Mouse (Mus musculus) monocyte, adult 2 months (primary cell): ENCODE results near the gene Gm973.

Experiments used
- DNase-seq, 2 experiments: peaks; one replicate each; pipeline ENCODE4 v3.0.0; 2022; ENCODE audit warnings: low spot score in 2 of 2, low read depth in 1 of 2

The Gm973 gene

DNA sequence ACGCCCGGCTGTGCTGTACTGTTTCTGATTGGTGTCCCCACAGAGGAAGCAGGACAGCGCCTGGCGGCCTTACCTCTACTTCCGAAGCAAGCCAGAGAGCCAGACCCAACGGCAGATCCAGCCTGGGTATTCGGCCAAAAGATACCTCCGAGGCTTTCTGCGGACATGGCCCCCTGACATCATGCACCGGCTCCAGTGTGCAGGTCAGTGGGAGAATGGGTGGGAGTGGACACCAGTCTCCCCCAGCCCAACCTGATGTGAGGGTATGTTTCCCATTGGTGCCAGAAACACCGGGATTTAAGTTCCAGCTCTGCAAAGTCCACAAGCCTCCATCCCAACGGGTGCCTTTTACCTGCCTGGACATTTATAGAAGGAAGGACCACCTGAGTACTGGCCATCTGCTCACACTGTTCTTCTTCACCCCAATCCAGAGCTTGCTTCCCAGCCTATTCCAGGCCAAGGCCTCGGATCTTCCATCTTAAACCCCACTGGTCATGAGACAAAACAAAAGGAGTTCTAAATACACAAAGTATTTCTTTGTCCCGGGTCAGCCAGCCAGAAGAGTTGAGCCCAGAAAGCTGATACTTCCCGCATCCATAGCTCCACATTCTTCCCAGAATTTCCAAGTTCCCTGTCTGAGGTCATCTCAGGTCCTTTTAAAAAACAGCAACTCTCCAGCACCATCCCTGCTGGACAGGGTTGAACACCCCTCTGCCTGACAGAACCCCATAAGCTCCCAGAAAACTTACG lies 25.4 kb downstream of the Gm973 start:
- DNase-seq = no peak

DNA sequence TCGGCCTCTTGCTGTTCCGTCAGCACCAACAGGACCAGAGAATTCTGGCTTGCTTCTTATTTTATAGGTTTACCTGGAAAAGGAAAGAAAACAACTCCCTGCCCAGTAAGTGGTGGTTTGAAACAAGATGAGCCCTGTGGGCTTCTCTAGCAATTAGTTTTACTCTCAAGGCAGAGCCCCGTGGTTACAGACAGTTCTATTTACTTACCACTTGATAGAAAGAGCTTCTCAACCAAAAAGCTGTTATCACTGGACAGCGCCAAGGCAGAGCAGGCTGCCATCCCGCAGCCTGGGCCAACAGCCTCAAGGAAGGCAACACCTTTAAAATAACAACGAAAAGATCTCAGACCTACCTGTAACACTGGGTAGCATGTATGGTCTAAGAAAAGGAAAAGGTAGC lies 26.2 kb downstream of the Gm973 start:
- no peak for DNase-seq

DNA sequence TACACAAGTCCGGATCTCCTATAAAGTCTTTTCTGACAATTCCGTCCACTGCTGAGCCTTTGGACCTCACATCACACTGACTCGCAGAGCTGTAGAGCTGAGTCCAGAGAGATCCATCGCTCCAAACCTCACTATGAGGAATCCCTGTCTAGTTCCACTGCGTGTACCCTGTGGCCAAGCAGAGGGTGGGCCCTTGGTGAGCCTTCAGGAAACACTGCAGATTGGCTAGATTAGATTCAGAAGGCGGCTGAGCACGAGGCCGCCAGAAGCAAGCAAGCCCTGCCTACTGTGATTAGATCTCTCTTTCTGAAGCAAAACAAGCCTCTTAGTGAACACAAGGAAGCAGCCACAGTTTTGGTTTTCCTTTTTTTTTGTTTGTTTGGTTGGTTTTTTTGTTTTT lies 27.8 kb downstream of the Gm973 start:
- no peak for DNase-seq

DNA sequence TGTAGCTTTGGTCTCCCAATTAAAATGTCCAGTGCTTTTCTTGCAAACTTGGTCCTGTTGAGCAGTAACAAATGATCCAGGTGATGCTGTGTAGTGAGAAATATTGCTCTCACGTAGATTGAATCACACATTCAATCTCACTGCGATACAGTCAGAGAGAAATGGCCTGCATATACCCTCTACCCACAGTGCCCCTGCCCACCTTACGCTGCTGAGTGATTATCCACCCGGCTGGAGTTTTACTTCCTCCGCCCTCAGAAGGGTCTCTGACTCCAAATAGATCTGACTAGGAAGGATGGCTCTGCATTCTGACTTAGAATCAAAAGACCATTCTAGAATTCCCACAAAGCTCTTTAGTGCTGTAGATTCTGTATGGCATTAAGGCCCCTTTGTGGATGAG lies 32.4 kb downstream of the Gm973 start:
- DNase-seq = no peak

DNA sequence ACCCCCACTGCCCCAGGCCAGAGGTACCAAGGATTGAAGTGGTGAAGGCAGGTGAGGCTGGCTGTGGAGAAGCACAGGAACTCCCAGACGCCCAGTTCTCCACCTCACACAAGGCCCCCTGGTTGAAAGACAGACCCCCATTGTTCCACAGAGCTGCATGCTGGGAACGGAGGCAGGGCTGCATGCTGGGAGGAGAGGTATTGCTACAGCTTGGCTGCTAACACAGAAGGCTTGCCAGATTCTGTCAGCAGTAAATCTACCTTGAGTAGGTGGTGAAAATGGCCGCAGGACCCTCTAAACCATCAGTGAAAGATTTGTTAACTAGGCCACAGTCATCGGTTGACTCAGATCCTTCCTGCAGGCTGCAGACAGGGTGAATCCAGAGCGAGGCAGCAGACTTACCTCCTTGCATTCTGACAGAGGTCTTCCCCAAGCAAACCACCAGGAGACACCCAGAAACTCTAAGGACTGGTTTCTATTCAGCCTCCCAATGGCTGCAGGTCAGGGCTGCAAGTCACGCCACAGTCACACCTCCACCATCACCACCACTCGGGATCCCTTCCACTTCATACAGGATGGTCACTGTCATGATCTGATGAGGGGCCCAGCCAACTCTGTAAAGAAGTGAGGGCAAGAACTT lies 33.1 kb downstream of the Gm973 start:
- no peak for DNase-seq

DNA sequence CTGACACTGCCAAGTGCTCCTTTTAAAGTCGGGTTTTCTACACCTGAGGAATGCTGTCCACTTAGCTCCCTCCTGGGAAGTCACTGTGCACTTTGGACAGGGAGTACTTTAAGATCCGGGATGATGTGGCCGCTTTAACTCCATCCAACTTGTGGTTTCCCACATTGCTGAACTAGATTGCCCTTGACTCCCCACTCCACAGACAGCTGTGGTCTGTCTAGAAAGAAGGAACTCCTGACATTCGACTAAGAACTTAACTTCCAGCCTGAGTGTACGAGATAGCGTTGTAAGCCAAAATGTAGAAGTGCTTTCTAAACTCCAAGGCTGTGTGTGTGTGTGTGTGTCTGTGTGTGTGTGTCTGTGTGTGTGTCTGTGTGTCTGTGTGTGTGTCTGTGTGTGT lies 34.2 kb downstream of the Gm973 start:
- no peak for DNase-seq

DNA sequence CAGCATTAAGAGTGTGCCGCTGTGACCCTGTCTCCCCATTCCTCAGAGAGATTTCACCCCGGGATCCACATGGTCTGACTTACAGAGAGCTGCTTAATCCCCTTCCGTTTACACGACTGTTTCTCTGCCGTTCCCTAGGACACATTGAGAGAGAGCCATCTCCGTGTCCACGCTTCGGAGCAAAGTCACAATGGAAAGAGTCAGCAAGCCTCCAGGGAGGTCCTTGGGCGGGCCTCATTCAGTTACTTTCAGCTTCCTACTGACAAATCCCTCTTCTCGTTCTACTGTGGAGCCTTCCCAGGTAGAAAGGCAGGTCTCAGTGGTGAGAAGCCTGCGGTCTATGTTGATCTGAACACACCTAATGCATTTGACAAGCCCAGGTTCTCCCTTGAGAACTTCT lies 34.9 kb downstream of the Gm973 start:
- no peak for DNase-seq

DNA sequence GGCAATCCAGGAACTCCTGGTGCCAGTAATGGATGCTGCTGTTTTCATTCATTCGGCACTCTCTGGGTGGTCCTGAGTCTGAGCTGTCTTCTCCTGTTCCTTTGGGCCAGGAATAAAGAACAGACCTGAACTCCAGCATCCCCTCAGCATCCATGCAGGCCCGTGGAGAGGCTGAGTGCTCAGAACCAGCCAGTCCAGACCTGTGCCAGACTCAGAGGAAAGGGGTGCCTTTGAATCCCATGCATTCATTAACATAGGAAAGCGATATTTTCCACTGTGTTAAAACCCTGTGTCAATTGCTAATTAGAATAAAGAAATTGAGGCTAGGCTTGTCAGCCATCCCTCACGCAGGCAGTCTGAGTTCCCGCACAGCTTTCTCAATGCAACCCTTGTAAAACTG lies 37.6 kb downstream of the Gm973 start:
- DNase-seq = no peak

DNA sequence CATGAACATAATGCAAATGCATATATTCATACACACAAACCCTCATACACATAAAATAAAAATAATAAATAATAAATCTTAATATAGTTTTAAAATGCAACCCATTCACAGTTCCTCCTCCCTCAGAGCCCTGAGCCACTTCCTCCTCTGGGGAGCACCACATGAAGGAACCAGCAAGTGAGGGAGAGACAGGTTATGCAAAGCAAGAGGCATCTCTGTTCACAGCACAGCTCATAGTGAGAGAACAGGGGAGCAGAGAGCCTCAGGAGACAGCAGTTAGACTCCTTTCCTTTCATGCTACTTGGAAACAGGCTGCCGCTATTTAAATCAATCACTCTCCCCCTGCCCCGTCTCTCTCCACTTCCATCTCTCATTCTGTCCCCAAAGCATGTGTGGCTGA lies 47.5 kb downstream of the Gm973 start:
- no peak for DNase-seq

DNA sequence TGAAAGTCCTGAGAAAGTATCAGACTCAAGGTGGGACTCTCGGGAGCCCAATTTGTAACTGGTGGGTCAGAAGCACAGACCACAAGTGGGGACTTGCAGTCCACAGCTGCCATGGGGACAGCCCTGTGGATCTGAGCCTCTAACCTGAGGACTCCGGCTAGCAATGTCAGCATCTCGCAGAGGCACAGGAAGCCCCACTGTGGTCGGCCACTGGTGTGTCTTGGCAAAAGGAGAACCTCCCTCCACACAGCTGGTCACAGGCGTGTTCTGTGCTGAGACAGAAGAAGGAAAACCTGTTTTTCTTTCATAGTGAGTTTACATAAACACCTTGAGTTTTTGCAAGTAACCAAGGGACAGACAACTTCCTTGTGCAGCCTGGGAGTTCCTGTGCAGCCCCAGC lies 49.7 kb downstream of the Gm973 start:
- no peak for DNase-seq

DNA sequence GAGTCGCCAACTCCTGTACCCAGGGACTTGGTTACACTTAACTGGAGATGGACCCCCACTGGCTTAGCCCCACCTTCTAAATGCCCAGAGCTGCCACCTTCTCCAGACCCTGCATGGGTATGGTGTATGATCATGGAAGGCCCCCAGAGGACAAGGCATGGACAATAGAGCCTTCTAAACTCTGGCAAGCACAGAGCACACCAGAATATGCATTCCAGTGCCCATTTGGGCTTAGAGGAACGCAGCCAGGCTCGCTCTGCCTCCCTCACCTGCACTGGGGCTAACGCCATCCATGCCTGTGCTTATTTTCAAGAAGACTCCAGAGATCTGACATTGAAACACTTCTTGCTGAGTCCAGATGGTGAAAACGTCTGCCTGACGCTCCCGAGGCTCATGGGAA lies 50.2 kb downstream of the Gm973 start:
- no peak for DNase-seq

DNA sequence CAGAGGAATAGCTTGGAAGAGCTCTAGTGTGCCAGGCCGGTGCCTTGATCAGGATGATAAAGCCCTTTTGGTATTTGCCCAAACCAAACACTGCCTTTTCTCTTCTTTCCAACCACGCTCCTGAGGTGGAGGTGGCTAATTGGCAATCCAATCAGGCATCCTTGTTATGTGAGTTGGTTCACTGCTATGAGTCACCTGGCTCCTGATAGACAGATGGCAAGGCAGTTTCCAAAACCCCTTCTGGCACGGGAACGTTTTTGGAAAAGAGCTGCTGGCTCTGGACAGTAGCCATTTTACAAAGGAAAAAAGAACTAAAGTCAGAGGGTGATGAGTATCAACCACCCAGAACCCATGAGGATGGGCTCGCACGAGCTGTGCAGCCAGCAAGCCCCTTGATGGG lies 50.9 kb downstream of the Gm973 start:
- no peak for DNase-seq

DNA sequence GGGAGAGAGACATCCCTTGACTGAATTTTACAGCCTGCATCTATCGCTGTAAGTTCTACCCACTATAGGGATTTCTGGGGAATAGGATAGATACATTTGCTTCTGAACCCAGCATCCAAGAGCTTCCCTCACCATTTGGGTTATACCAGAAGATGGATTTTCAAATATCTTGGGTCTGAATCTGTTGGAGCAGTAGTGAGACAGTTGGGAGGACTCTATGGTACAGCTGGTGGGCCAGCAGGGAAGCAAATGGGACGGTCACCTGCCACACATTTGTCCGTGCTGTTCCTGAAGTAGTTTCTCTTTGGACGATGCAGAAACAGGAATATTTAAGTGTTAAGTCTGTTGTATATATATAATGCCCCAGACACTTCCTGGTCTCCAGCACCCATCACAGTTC lies 51.5 kb downstream of the Gm973 start:
- DNase-seq = no peak

DNA sequence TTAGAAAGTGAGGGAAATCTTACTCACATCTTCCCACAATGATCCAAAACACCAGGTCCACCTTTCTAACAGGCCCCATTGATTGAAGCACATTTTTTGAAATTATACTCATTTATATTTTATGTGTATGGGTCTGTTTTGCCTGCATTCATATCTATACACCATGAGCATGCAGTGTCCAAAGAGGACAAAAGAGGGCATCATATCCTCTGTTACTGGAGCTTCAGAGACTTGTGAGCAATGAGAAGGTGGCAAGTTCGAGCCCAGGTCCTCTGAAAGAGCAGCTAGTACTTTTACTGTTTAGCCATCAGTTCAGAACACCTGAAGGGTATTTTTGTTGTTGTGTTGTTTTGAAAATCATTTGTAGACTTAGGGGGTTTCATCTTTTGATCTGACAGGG lies 52.2 kb downstream of the Gm973 start:
- no peak for DNase-seq

DNA sequence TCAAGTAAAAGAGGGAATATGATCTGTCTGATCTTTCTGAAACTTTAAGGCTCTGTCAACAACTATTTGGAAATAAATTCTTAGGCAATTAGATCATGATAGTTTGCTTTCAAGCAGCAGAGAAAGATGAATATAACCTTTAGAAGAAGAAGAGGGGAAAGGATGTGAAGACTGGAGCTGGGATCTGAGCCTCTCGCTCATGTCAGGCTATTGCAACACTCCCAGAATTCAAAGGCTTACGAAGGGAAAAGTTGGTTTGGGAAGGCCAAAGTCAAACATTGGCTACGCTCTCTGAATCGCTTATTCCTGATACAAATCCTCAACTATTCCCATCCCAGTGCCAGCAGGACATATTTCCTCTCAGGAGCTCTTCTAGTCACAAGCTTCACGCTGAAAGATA lies 53.2 kb downstream of the Gm973 start:
- DNase-seq = no peak

DNA sequence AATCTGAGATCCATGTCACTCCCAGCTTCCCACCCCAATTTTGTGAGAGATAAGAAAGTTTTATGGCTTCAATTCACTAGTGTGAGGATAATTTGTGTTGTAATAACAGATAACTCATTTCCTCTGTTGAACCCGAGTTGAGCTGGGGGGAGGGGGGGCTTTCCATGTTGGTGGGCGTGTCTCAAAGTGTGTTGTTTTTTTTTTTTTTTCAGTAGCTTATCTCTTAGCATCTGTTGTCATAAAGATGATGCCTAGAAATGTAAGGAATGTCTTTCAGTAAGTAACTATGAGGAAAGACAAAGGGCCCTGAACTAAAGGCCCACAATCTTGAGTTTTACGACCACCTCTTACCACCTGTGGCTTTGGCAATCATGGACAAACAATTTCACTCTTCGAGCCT lies 54.7 kb downstream of the Gm973 start:
- DNase-seq = no peak

DNA sequence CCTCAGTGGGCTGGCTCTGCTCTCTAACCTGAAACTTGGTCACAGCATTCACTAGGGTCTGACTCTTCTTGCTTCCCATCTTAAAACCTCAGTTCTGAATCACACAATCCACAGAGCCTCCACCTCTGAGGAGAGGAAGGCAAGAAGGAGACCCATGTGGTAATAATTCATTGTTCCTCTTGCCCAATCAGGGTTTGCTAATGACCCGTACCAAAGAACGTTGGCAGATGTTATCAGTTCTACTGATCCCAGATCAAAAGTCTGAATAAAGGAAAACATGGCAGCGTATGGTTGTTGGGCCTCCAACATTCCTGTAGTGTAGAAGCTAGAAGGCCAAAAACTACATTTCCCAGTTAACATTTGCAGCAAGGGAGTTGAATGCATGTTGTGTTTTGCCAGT lies 55.4 kb downstream of the Gm973 start:
- no peak for DNase-seq

DNA sequence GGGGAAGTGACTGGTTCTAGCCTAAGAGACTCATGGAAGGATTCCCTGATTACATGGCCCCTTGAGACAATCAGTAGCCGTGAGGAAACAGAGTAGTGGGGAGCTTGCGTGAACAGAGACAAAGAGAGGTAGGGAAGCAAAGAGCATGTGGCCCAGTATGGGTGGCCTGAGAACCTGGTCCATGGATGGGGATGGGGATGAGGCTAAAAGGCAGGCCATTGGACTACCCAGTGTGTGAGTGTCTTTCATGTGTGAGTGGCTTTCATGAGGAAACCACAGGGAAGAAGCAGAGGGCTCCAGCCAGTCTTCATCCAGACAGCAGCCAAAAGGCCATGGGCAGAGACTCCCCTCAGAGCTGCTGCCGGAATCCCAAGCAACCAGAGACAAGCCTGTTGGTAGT lies 57.8 kb downstream of the Gm973 start:
- no peak for DNase-seq

DNA sequence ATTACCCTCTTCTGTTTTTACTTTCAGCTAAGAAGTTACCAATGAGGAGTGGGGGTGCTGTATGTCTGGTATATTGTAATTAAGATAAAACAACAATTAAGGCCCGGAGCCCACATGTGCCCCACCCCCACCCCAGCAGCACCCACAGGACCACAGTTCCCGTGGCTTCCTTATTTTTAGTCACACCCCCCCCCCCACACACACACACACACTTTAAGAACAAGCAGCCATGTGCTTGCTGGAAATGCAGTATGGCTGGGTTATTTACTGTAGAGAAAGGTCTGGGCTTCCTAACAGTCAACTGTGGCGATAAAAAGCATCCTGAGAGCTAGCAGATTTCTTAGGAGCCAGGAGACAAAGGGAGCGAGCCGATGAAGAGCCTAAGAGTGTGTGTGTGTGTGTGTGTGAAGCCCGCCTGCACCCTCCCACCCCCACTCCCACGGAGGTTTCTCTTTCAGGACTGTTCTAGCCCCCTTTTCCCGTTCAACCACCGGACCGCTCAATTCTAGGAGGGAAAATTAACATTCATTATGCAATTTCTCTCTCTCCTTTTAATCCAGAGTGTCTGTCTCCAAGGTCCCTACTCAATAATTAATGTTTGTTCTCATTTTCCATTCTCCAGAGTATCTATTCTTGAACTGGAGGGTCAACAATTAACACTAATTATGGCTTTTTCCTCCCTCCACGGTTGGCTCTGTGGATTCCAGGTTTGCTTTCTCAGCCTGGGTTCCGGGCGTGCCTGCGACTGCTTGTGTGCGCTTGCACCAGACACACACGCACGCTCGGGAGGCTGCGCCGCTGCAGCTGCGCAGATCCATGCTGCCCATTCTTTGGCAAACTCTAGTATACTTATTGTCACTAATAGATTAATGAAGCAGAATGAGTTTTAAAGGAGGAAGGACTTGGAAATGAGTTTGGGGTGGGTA lies 58.5 kb downstream of the Gm973 start:
- DNase-seq = no peak

DNA sequence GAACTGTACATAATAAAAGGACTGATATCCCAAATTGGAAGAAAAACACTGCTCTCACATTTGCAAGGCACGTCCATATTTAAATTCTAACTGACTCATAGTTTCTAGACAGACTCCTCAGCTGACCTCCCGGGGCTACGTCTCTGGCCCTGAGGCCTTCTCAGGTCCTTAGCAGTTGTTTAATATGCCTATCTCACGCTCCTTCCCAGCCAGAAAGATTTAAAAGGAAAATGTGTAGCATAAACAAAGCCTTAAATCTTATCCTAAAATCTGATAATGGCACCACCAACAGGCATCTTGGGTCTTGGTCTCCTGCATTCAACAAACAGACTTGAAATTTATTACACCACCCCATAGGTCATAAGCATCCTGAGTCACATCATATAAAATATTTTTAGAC lies 62.7 kb downstream of the Gm973 start:
- DNase-seq = no peak

DNA sequence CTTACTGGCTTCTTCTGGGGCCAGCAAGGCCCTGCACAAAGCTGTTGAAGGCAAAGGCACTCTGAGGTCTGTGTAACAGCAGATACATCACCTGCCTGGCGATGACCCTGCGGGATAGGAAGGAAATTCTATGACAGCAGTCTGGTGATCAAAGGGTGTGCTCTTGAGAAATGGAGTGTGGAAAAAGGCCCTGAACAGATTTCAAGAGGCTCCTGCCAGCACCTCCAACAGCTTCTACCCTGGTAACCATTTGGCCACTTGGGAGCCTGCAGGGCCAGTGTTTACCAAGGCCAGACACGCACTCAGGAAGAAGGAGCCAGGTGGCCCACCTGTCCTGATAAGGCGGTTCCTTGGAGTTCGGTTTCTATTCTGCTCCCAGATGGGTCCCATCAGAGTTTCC lies 63.3 kb downstream of the Gm973 start:
- DNase-seq = no peak

DNA sequence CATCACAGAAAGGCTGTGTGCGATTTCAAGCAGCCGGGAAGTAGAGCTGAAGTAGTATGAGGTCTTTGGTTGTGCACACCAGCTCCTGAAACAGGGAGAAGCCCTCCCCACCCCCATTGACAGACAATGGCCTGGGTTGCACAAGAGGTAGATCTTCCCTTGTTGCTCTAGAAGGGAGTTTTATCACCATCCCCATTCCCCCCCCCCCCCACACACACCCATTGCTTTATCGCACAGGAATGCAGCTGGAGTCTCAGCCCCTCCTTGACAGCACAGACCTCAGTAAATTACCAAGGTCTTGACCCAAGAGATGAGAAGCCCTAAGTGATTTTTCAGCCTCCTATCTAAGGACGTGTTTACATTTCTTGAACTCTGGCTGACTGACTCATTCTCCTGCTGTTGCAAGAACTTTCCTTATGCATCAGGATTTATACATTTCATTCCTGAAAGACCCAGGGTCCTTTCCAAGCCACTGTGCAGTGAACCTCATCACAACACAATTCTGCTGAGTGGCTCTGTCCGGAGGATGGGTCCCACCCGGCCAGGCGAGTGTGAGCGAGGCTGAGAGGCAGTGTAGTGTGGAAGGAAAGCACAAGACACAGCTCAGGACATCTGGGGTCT lies 64.2 kb downstream of the Gm973 start:
- no peak for DNase-seq
